Comparison of ENCODE assay signal across 17 mouse cellular contexts in genomic region chr9:120550778-120551177, GRCm38 (mm10). TPM values are rescaled to one million over a fixed set of nuclear protein-coding genes. Genes with fewer than 3 reads are reported as not detected.
"Had no signal": no experiment of that assay in that cellular context is flagged by ENCODE, and none has a peak within 500 bp of the region (broad histone marks: within the 10 kb centered on the region; RNA-seq: fewer than 3 reads in every experiment).

No protein-coding gene starts in this region.

- H3K4me2 ChIP-seq: limb, embryonic 13.5 days; neural tube, embryonic 15.5 days had no signal

- DNase-seq: kidney, adult 11 months; kidney, adult 9 months; kidney, postnatal 10 days; lung, adult 2 months; lung, postnatal 36 days; midbrain, embryonic 14.5 days; right cerebral cortex, adult 18-20 months; right cerebral cortex, postnatal 25 days; thymus, adult 2 months; thymus, postnatal 25 days had no signal

- H3K36me3 ChIP-seq: limb, embryonic 13.5 days; midbrain, embryonic 10.5 days; neural tube, embryonic 15.5 days had no signal

- H3K9me3 ChIP-seq: limb, embryonic 13.5 days; midbrain, embryonic 10.5 days; neural tube, embryonic 15.5 days had no signal

- H3K27ac ChIP-seq: layer of hippocampus, adult 2 months; limb, embryonic 13.5 days; liver, embryonic 14.5 days; midbrain, embryonic 10.5 days; neural tube, embryonic 15.5 days had no signal

- H3K9ac ChIP-seq: limb, embryonic 13.5 days; liver, embryonic 14.5 days; neural tube, embryonic 15.5 days had no signal

- H3K4me3 ChIP-seq: layer of hippocampus, adult 2 months; limb, embryonic 13.5 days; midbrain, embryonic 10.5 days; myocyte; neural tube, embryonic 15.5 days had no signal

- H3K27me3 ChIP-seq: limb, embryonic 13.5 days; neural tube, embryonic 15.5 days had no signal

RNA-seq across cellular contexts. Expression of gene Entpd3, which starts 11.2 kb away (rescaled TPM):
- polyA plus RNA-seq: liver, adult 2 months had no signal
